Mouse (Mus musculus) hematopoietic stem cell, adult 5-6 weeks (primary cell): ENCODE data around the gene Coq6. TPM values are rescaled to one million over a fixed set of nuclear protein-coding genes. Genes with fewer than 3 reads are reported as not detected.
"Not testable (repeated sequence)": the region's sequence is repeated elsewhere in the genome, so short reads cannot be mapped to it uniquely, and the experiment has no call there.

Source experiments
- ATAC-seq, 2 experiments: fragments of 125-278 bp in 1 of 2; replicated peaks in 1 of 2; 2 replicates each; pipeline ENCODE4 v1.8.0; 2016 to 2017; ENCODE audit warnings: inconsistent platforms in 2 of 2, mild to moderate bottlenecking in 2 of 2, moderate number of reproducible peaks in 2 of 2, low read depth in 1 of 2, moderate TSS enrichment in 1 of 2; ENCODE audit not compliant: low FRiP score in 2 of 2, poor library complexity in 2 of 2, severe bottlenecking in 2 of 2, insufficient read depth in 1 of 2, low TSS enrichment in 1 of 2
- total RNA-seq: library from RNA; stranded (forward); fragments of 172-1452, 232-1000 nt; gene quantifications from 2 replicates; pipeline ENCODE4 v1.2.3, GENCODE M21; 2017

Gene Coq6
- 9.5 and 30.1 TPM in 2 replicates for total RNA-seq

DNA sequence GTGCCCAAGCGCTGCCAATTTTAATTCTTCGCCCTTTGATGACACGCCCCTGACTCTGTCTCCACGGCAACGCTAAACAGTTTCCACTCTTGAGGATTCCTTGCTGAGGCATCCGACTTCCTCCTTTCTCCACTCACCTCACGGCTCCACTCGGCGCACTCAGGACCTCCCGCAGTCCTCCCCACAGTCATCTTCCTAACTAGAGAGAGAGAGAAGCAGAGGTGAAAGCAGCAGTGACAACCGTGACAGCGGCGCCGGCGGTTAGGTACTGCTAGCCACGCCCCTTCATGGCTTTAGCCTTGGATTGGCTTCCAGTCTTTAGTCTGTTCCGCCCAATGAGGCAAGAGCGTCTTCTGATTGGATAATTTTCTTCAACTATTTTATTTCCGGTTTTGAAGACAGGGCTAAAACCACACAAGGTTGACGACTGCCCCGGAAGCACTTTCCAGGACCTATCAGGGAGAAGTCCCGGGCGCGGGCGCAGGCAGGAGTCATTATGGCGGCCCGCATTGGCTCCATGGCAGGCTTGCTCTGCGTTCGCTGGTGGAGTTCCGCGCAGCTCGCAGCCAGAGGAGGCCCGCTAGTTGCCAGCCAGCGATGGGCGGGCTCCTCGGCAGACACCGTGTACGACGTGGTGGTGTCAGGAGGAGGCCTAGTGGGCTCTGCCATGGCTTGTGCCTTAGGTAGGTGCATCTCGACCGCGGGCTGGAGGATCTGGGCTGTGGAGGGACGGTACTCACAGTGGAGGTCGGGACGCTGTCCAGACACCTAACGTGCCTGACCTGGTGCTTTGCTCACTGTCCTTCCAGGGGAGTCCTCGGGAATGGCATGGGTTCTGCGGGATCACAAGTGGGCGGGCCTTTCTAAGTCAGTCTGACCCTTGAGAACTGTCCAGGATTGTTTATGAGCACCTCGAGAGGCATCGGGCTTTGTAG lies at the start of gene Coq6, which contains the start of gene Fam161b:
TSS of gene Coq6 (plus strand) at position 103 of the 935 bp plus-strand sequence.
TSS of gene Fam161b (minus strand) at position 279 of the 935 bp plus-strand sequence.
- ATAC-seq = peak; percentile 96 to 98

DNA sequence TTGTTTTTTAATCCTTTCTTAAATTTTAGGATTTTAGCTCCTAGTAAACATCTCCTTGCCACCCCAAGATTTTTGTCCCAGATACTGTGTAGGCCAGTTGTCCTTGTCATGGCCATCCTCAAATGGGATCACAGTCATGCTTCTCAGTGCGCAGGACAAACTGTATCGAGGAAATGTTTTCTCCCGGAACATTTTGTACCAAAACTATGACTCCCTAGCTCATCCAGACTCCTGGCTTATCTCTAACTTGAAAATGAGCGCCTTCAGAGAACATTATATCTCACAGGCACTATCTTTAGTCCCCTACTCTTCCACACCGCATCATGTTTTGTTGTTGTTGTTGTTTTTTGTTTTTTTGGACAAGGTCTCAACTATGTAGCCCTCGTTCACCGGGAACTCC lies 45.5 kb upstream of the Coq6 start:
- ATAC-seq = no peak

DNA sequence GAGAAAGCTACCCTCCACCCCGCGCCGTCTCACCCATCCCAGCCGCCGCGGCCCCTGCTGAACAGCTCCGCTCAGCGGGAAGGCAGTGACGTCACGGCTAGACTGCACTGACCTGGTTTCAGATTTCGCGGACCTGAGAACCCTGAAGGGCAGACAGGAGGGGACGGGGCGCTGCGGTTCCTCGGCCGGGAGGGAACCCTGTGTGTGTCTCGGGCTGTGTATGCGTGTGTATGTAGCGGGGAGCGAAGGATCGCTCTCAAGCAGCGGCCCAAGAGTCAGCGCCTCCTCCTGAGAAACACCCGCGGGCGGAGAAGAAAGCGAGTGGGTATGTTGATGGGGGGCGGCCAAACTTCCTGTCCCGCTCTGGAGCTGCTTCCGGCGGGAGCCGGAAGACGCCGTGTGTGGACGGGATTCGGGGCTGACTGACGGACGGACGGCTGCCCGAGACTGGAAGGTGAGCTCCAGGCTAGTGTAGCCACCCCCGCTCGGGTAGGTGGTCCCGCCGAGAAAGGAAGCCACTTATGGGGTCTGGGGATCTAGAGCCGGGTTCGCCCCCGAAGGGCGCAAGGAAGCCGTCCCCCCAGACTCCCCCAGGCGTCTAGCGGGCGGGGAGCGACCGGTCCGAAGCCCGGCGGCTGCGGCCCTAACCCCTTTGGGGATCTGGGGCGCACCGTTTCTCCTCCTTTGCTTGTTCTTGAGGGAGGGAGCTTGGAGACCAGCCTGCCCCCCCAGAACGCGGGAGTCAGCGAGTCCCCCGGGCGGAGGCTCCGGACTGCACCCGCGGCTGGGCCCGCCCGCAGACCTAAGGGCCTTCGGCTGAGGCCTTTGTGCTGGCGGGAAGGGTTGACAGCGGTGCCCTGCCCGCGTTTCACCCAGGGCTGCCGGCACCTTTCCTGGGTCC lies 44.5 kb upstream of the Coq6 start, which contains the start of gene Zfp410:
TSS of gene Zfp410 (plus strand) at position 132 of the 901 bp plus-strand sequence.
- ATAC-seq = peak; percentile 88 to 94

- no peak for ATAC-seq
These were observed 34.3 kb upstream of the Coq6 start for GRCm38 (mm10) chr12:84327111-84327512.

- peak; percentile 69 to 94 for ATAC-seq
These were observed 24.4 kb upstream of the Coq6 start for GRCm38 (mm10) chr12:84336963-84337625.

DNA sequence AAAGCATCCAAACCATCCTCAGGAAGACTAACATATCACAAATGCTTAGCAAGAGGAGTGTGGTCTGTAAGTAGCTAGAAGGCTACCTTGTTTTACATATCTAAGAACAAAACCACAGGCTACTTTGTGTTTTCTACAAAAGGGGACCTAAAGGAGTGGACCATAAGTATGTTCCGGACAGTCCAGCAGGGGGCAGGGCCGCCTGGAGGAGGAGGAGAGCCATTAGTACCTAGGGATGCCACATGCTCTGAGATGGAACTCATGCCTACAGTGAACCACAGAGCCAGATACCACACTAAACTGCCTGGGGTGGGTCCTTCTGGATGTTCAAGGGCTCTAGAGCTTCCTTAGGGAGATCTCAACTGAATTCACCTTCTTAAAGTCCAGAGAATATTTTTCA lies 14.3 kb upstream of the Coq6 start:
- ATAC-seq = peak; percentile 76

DNA sequence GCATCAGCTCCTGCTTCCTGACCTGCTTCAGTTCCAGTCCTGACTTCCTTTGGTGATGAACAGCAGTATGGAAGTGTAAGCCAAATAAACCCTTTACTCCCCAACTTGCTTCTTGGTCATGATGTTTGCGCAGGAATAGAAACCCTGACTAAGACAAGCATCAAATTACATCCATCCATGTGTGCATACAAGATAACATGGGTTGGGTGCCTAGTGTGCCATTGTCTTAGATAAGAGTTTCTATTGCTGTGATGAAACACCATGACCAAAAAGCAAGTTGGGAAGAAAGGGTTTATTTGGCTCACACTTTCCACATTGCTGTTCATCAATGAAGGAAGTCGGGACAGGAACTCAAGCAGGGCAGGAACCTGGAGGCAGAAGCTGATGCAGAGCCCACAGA lies 2.8 kb upstream of the Coq6 start:
- ATAC-seq = not testable (repeated sequence)

GRCm38 (mm10) chr12:84362872-84363271 lies 1.4 kb downstream of the Coq6 start:
- ATAC-seq = no peak

- no peak for ATAC-seq
These were observed 2.8 kb downstream of the Coq6 start for GRCm38 (mm10) chr12:84364291-84364690.

- ATAC-seq = no peak
These were observed 3.7 kb downstream of the Coq6 start for GRCm38 (mm10) chr12:84365137-84365536.

DNA sequence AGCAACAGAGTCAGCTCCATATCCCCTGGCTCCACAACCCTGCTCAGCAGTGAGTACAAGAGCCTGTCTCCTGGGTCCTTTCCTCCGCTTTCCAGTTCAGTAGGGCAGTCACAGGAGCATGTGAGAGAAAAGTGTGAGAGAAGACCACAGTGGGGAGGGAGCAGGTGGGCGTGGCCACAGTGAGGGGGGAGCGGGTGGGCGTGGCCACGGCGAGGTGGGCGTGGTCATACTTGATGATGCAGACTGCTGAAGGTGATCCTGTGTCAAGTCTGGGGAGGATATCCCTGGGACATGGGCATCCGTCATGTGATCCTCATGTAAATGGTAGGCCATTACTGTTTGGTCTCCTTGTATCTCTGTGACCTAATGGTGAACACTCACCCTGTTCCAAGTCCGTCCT lies 5.5 kb downstream of the Coq6 start:
- ATAC-seq = no peak

DNA sequence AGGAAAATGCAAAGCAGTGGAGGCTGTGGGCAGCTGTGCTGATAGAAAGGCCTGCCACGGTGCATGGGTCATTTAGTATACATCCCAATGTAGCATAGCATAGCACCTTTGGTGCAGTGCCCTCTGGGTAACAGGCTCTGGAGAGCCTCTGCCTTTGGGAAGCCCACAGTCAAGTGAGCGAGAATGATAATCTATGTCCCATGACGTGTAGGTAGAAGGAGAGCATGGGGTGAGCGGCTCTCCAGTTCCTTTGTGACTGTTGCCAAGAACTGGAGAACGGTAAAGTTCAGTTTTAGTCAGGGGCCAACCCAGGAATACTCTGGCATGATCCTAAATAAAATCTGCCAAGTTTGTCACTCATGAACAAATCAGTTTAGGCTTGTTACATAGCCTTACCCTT lies 10.2 kb downstream of the Coq6 start:
- no peak for ATAC-seq

GRCm38 (mm10) chr12:84373831-84374481 lies 12.5 kb downstream of the Coq6 start:
- ATAC-seq = no peak

- no peak for ATAC-seq
These were observed 20.9 kb downstream of the Coq6 start for GRCm38 (mm10) chr12:84382369-84382768.

DNA sequence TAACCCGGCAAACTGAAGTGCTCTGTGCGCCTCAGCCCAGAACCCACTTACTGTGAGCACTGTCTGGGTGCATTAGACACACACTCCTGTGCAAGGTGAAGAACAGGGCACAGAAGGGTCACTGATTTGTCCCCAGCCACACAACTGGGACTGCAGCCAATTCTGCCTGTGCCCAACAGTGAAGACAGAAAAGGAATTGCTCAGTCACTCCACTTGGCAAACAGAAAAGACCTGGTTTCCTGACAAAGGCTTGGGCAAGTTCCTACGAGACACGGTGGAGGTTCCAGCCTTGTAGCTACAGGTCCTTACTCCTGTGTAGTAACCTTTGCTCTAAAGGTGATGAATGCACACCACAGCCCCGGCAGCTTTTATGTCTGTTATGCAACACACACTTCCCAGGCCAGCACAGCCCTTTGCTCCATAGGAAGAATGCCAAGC lies 23.2 kb downstream of the Coq6 start:
- ATAC-seq = peak; percentile 70 to 84

DNA sequence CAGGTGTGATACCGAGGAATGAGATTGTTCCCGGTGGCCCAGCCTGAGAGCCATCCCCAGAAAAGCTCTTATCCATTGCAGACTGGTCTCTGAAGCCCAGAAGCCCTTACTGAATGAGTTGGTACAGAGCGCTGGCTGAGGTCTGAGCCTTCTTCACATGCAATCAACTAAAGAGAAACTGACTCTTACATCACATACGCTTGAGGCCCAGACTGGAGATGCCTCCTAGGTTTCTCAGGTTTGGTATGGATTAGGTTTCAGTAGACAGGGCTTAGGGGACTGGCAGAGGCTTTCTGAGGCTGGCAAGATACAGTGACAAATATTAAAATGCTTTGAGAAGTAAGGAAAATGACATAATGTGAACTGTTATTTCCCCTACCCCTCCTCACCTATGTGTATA lies 24.0 kb downstream of the Coq6 start:
- no peak for ATAC-seq

DNA sequence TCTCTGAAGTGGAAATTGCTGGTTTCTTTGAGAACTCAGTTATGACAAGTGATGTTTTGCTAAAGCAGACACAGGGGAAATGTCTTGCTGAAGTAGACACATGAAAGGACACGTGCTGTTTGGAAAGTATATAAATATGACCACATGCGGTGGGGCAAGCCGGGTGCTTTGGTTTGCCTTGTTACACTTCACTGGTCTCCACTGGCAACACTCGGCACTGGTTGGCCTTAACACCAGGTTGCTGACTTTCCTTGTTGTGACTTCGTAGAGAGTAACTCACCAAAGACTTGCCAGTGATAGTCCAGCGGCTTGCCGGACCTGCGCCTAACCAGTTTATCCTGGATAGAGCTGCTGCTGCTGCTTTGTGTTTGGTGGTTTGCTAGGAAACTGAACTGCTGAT lies 26.6 kb downstream of the Coq6 start:
- ATAC-seq = no peak
